Mouse (Mus musculus): ENCODE data around the gene 2010111I01Rik.

GRCm38 (mm10) chr13:62984485-62984884, 19.8 kb downstream of the 2010111I01Rik start:
- TF ChIP-seq CTCF (IDR thresholded peaks at IDR 0.05; ENCODE audit: low read depth) (no peak), EP300 (IDR thresholded peaks at IDR 0.05; ENCODE audit: low read depth) (no peak)

Measured in heart, postnatal 0 days (tissue).